Mouse (Mus musculus): ENCODE data around the gene Kpna4. TPM values are rescaled to one million over a fixed set of nuclear protein-coding genes. Genes with fewer than 3 reads are reported as not detected.

Kpna4 gene
- polyA plus RNA-seq, 1 experiment = 40.3 TPM

GRCm38 (mm10) chr3:69094456-69094855, 32.5 kb downstream of the Kpna4 start:
- no peak for TF ChIP-seq POLR2A (IDR thresholded peaks at IDR 0.05; ENCODE audit: borderline replicate concordance, extremely low read depth, insufficient read depth, insufficient read length, poor library complexity, severe bottlenecking)
- TF ChIP-seq CTCF (IDR thresholded peaks at IDR 0.05; ENCODE audit: borderline replicate concordance, extremely low read depth, insufficient read depth, insufficient read length) = no peak
- no peak for DNase-seq (ENCODE audit: low read depth)

- TF ChIP-seq POLR2A (IDR thresholded peaks at IDR 0.05; ENCODE audit: borderline replicate concordance, extremely low read depth, insufficient read depth, insufficient read length, poor library complexity, severe bottlenecking) (no peak), CTCF (IDR thresholded peaks at IDR 0.05; ENCODE audit: borderline replicate concordance, extremely low read depth, insufficient read depth, insufficient read length) (no peak)
- DNase-seq (ENCODE audit: low read depth) = peak; percentile 69
Observed at GRCm38 (mm10) chr3:69064005-69064404, 62.9 kb downstream of the Kpna4 start.

GRCm38 (mm10) chr3:69062764-69063163, 64.1 kb downstream of the Kpna4 start:
- DNase-seq (ENCODE audit: low read depth) = no peak
- no peak for TF ChIP-seq POLR2A (IDR thresholded peaks at IDR 0.05; ENCODE audit: borderline replicate concordance, extremely low read depth, insufficient read depth, insufficient read length, poor library complexity, severe bottlenecking)
- TF ChIP-seq CTCF (IDR thresholded peaks at IDR 0.05; ENCODE audit: borderline replicate concordance, extremely low read depth, insufficient read depth, insufficient read length) = no peak

- DNase-seq (ENCODE audit: low read depth) = no peak
- no peak for TF ChIP-seq POLR2A (IDR thresholded peaks at IDR 0.05; ENCODE audit: borderline replicate concordance, extremely low read depth, insufficient read depth, insufficient read length, poor library complexity, severe bottlenecking)
Observed at GRCm38 (mm10) chr3:69060672-69061071, 66.2 kb downstream of the Kpna4 start.

GRCm38 (mm10) chr3:69055871-69056270, 71.0 kb downstream of the Kpna4 start:
- no peak for DNase-seq (ENCODE audit: low read depth)
- no peak for TF ChIP-seq CTCF (IDR thresholded peaks at IDR 0.05; ENCODE audit: borderline replicate concordance, extremely low read depth, insufficient read depth, insufficient read length)
- TF ChIP-seq POLR2A (IDR thresholded peaks at IDR 0.05; ENCODE audit: borderline replicate concordance, extremely low read depth, insufficient read depth, insufficient read length, poor library complexity, severe bottlenecking) = no peak

GRCm38 (mm10) chr3:69054760-69055432, 72.0 kb downstream of the Kpna4 start:
- TF ChIP-seq CTCF (IDR thresholded peaks at IDR 0.05; ENCODE audit: borderline replicate concordance, extremely low read depth, insufficient read depth, insufficient read length) (no peak), POLR2A (IDR thresholded peaks at IDR 0.05; ENCODE audit: borderline replicate concordance, extremely low read depth, insufficient read depth, insufficient read length, poor library complexity, severe bottlenecking) (no peak)

GRCm38 (mm10) chr3:69051894-69052293, 75.0 kb downstream of the Kpna4 start:
- DNase-seq (ENCODE audit: low read depth) = no peak
- TF ChIP-seq CTCF (IDR thresholded peaks at IDR 0.05; ENCODE audit: borderline replicate concordance, extremely low read depth, insufficient read depth, insufficient read length) (no peak), POLR2A (IDR thresholded peaks at IDR 0.05; ENCODE audit: borderline replicate concordance, extremely low read depth, insufficient read depth, insufficient read length, poor library complexity, severe bottlenecking) (no peak)

More at GRCm38 (mm10) chr3:69054760-69055432, 72.0 kb downstream of the Kpna4 start:
- no peak for DNase-seq (ENCODE audit: low read depth)

GRCm38 (mm10) chr3:69049011-69049410, 77.9 kb downstream of the Kpna4 start:
- DNase-seq (ENCODE audit: low read depth) = no peak
- TF ChIP-seq POLR2A (IDR thresholded peaks at IDR 0.05; ENCODE audit: borderline replicate concordance, extremely low read depth, insufficient read depth, insufficient read length, poor library complexity, severe bottlenecking) (no peak), CTCF (IDR thresholded peaks at IDR 0.05; ENCODE audit: borderline replicate concordance, extremely low read depth, insufficient read depth, insufficient read length) (no peak)

GRCm38 (mm10) chr3:69047684-69048083, 79.2 kb downstream of the Kpna4 start:
- no peak for TF ChIP-seq CTCF (IDR thresholded peaks at IDR 0.05; ENCODE audit: borderline replicate concordance, extremely low read depth, insufficient read depth, insufficient read length)
- TF ChIP-seq POLR2A (IDR thresholded peaks at IDR 0.05; ENCODE audit: borderline replicate concordance, extremely low read depth, insufficient read depth, insufficient read length, poor library complexity, severe bottlenecking) = no peak
- DNase-seq (ENCODE audit: low read depth) = no peak

- TF ChIP-seq CTCF (IDR thresholded peaks at IDR 0.05; ENCODE audit: borderline replicate concordance, extremely low read depth, insufficient read depth, insufficient read length) (no peak), POLR2A (IDR thresholded peaks at IDR 0.05; ENCODE audit: borderline replicate concordance, extremely low read depth, insufficient read depth, insufficient read length, poor library complexity, severe bottlenecking) (no peak)
- no peak for DNase-seq (ENCODE audit: low read depth)
Observed at GRCm38 (mm10) chr3:69046509-69046908, 80.4 kb downstream of the Kpna4 start.

GRCm38 (mm10) chr3:69045750-69046149, 81.2 kb downstream of the Kpna4 start:
- DNase-seq (ENCODE audit: low read depth) = peak; percentile 44
- no peak for TF ChIP-seq CTCF (IDR thresholded peaks at IDR 0.05; ENCODE audit: borderline replicate concordance, extremely low read depth, insufficient read depth, insufficient read length)
- TF ChIP-seq POLR2A (IDR thresholded peaks at IDR 0.05; ENCODE audit: borderline replicate concordance, extremely low read depth, insufficient read depth, insufficient read length, poor library complexity, severe bottlenecking) = no peak

GRCm38 (mm10) chr3:69045400-69045703, 81.6 kb downstream of the Kpna4 start:
- no peak for TF ChIP-seq POLR2A (IDR thresholded peaks at IDR 0.05; ENCODE audit: borderline replicate concordance, extremely low read depth, insufficient read depth, insufficient read length, poor library complexity, severe bottlenecking)
- TF ChIP-seq CTCF (IDR thresholded peaks at IDR 0.05; ENCODE audit: borderline replicate concordance, extremely low read depth, insufficient read depth, insufficient read length) = no peak
- no peak for DNase-seq (ENCODE audit: low read depth)
